Mouse (Mus musculus): Measurements from ENCODE around the gene Lzic.

DNA sequence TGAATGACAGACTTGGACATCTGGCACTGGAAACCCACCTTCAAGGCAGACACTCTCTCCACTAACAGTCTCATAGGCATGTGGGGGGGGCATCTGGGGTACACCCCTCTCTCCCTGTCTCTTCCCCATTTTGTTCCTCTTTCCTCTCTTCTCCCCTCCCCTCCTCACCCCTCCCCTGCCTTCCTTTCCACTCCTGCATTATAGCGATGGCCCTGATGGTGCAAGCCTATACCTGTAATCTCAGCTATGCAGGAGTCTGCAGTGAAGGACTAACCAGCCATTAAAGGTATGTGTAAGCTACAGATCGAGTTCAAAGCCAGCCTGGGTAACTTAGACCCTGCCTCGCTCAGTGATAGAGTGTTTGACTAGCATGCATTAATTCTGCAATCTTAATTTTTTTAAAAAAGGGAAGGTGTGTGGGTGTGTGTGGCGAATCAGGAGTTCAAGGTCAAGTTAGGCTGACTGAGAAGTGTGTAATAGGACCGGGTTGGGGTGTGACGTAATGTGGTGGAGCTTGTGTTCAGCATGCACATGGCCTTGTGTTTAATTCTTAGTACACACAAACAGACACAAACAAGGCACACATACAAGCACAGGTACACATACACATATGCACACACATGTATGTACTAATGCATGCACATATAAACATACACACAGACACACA is 22.6 kb upstream of the Lzic start:
- TF ChIP-seq CTCF (conservative IDR thresholded peaks at IDR 0.05 in 1 of 2, IDR thresholded peaks at IDR 0.05 in 1 of 2; ENCODE audit: low read depth in 2 of 2, low read length in 2 of 2) = no peak
- TF ChIP-seq ZC3H11A (IDR thresholded peaks at IDR 0.05; ENCODE audit: low read depth, low read length) = no peak
- no peak for TF ChIP-seq POLR2A (IDR thresholded peaks at IDR 0.05; ENCODE audit: low read depth, low read length)
- TF ChIP-seq MAZ (IDR thresholded peaks at IDR 0.05; ENCODE audit: low read depth, low read length) = no peak
- no peak for TF ChIP-seq MAFK (IDR thresholded peaks at IDR 0.05; ENCODE audit: insufficient replicate concordance, low read length)
- no peak for TF ChIP-seq EP300 (IDR thresholded peaks at IDR 0.05; ENCODE audit: low read length)
- no peak for TF ChIP-seq TCF12 (IDR thresholded peaks at IDR 0.05; ENCODE audit: low read depth, low read length)
- no peak for TF ChIP-seq HCFC1 (IDR thresholded peaks at IDR 0.05; ENCODE audit: low read depth, low read length)

All from CH12.LX (cell line).